Mouse (Mus musculus) heart, postnatal 0 days (tissue): ENCODE data around the gene Clic1. TPM values are rescaled to one million over a fixed set of nuclear protein-coding genes. Genes with fewer than 3 reads are reported as not detected.

ENCODE experiments used
- ATAC-seq: fragments of 200-750 bp; cut with Nextera tagmentation; 2 replicates; pipeline ENCODE4 v1.8.0; 2017; ENCODE audit warnings: low read depth, moderate number of reproducible peaks, moderate library complexity; ENCODE audit not compliant: insufficient read depth
- DNase-seq: peaks from one replicate; pipeline ENCODE4 v3.0.0-alpha.2; 2016; ENCODE audit warnings: low spot score
- H3K27ac ChIP-seq: fragments of 300-500 bp; sonication (generic); 2 replicates; pipeline ENCODE4 v1.5.1; 2014; ENCODE audit warnings: low read depth, mild to moderate bottlenecking
- H3K27me3 ChIP-seq: fragments of 300-500 bp; sonication (generic); 2 replicates; pipeline ENCODE4 v1.6.1; 2014; ENCODE audit warnings: low read length, mixed read lengths; ENCODE audit not compliant: control insufficient read depth, insufficient read depth
- H3K36me3 ChIP-seq: fragments of 300-500 bp; sonication (generic); replicated peaks from 2 replicates; pipeline ENCODE4 v1.6.1; 2014; ENCODE audit warnings: low read length, mixed read lengths; ENCODE audit not compliant: control insufficient read depth, insufficient read depth
- H3K4me1 ChIP-seq: fragments of 300-500 bp; sonication (generic); 2 replicates; pipeline ENCODE4 v1.6.1; 2014; ENCODE audit warnings: antibody characterized with exemption; ENCODE audit not compliant: control insufficient read depth, insufficient read depth
- H3K4me2 ChIP-seq: fragments of 300-500 bp; sonication (generic); 2 replicates; pipeline ENCODE4 v1.6.1; 2014; ENCODE audit warnings: low read depth, mild to moderate bottlenecking, low read length, moderate library complexity
- H3K4me3 ChIP-seq: fragments of 300-500 bp; sonication (generic); 2 replicates; pipeline ENCODE4 v1.5.1; 2014; ENCODE audit warnings: low read depth, low read length
- H3K9ac ChIP-seq: fragments of 300-500 bp; sonication (generic); replicated peaks from 2 replicates; pipeline ENCODE4 v1.6.1; 2014; ENCODE audit warnings: low read depth, low read length, mixed read lengths
- H3K9me3 ChIP-seq: fragments of 300-500 bp; sonication (generic); replicated peaks from 2 replicates; pipeline ENCODE4 v1.6.1; 2016; ENCODE audit warnings: low read length; ENCODE audit not compliant: control insufficient read depth
- CTCF ChIP-seq: IDR thresholded peaks from 2 replicates; pipeline ENCODE4 v1.5.1; 2016; ENCODE audit warnings: antibody characterized with exemption, control low read depth, low read depth
- EP300 ChIP-seq: IDR thresholded peaks from 2 replicates; pipeline ENCODE4 v1.6.1; 2016; ENCODE audit warnings: antibody characterized with exemption, low read depth
- WGBS: fragments of 180-500 bp; shearing (Covaris S2); extraction: QIAGEN DNeasy Blood & Tissue Kit; methylation state at CpG from one replicate; pipeline ENCODE4 v1.1.7; 2014; 5-methylcytosine and 5-hydroxymethylcytosine counted together
- polyA plus RNA-seq: library from polyadenylated mRNA; unstranded; fragments of >200 nt; fragmentation: Nextera tagmentation; extraction: Ambion mirVana; gene quantifications from 2 replicates; pipeline ENCODE4 v1.2.1, GENCODE M21; 2015
- total RNA-seq: library from RNA; depleted of rRNA; stranded (reverse); fragments of >200 nt; gene quantifications from 2 replicates; pipeline ENCODE4 v1.2.3, GENCODE M21; 2014; ENCODE audit warnings: low replicate concordance

The Clic1 gene
- total and polyA plus RNA-seq, 2 experiments from 2014 or later = 194 to 205 TPM

DNA sequence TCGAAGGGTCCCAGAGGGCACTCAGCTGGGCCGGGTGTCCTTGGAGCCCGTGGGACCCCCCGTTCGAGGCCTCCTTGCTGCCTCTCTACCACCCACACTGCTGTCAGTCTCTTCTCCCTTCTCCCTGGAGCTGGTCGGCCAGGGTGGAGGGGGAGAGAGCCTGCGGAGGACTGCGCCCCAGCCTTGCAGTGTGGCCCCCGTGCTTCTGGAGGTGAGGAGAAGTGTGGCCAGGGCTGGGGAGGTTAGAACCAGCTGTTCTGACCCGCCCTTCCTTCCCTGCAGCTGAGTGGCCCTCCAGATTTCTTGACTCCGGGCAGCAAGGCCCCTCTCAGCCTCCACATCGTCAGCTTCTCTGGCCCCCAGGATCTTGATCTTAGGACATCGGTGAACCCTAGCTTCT, 25.5 kb upstream of the Clic1 start:
- TF ChIP-seq CTCF = no peak
- TF ChIP-seq EP300 = no peak
- Histone ChIP-seq H3K27me3 (0 out of 2 replicates have a peak, but pooled peaks cover 3% of the 10 kb centered on the region), H3K4me3 (no peak overlapping the region), H3K36me3 (no peaks in the 10 kb centered on the region), H3K4me2 (no peak overlapping the region), H3K9ac (no peak overlapping the region), H3K9me3 (no peaks in the 10 kb centered on the region), H3K4me1 (no peaks in the 10 kb centered on the region; the same call in 1 of the 2 replicates), H3K27ac (no peak overlapping the region)
- ATAC-seq (no peak), DNase-seq (no peak)
- WGBS = 54% methylated on average over 8 of the region's 13 CpGs

DNA sequence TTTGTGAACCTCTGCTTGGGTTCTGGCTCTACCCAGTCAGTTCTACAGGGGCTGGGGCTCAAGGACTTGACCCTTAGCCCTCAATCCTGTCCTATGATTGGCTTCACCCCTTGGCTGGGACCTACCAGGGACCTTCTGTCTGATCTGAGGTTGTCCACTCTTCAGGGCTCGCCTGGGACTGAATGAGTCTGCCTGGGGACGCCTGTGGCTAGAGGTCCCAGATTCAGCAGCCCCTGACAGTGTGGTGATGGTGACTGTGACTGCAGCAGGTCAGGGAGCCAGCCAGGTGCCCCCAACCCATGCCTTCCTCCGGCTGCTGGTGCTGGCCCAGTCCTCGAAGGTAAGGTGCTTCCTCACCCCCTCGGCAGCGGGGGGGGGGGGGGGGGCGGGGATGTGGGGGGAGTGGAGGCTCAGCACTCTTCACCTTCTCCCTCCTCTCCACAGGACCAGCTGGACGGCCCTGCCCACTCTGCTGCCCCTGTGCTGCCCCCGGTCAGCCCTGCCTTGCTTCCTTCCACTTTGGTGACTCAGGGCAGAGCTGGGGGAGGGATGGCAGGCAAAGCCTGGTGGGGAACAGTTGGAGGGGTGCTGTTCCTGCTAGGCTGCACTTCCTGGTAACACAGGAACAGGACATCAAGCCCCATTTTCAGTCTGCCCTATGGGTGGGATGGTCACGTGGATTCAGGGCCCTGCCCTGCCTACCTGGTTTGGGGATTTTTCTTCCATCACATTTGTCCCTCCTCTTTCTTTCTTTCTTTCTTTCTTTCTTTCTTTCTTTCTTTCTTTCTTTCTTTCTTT, 24.9 kb upstream of the Clic1 start:
- H3K9me3 ChIP-seq = no peaks in the 10 kb centered on the region
- no peak overlapping the region for H3K9ac ChIP-seq
- no peak overlapping the region for H3K4me3 ChIP-seq
- 57% methylated on average over 7 of the region's 10 CpGs for WGBS
- no peak for DNase-seq
- no peak overlapping the region for H3K27ac ChIP-seq
- no peak for TF ChIP-seq EP300
- TF ChIP-seq CTCF = no peak
- no peak overlapping the region for H3K4me2 ChIP-seq
- no peak for ATAC-seq
- no peaks in the 10 kb centered on the region for H3K36me3 ChIP-seq
- 0 out of 2 replicates have a peak, but pooled peaks cover 3% of the 10 kb centered on the region for H3K27me3 ChIP-seq
- H3K4me1 ChIP-seq = no peaks in the 10 kb centered on the region; the same call in 1 of the 2 replicates

DNA sequence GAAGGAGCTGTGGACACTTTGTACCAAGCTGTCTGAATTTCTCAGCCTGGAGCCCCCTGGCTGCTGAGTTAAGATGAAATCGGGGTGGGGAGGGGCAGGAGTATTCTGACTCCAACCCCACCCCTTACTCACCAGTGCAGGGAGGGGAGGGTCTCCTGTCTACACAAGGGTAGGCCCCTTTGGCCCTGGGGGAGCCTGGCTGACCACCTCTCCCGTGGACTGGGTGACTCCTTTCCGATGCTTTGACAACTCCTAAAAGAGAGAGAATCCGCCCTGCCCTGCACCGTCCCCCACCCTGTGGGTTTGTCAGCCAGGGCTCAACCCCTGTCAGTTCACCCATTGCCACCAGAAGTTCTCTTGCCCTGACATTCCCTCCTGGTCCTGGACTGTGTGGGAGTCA, 23.6 kb upstream of the Clic1 start:
- ATAC-seq (no peak), DNase-seq (no peak)
- no peak overlapping the region for H3K9ac ChIP-seq
- 0 out of 2 replicates have a peak, but pooled peaks cover 3% of the 10 kb centered on the region for H3K27me3 ChIP-seq
- H3K36me3 ChIP-seq = no peaks in the 10 kb centered on the region
- no peak overlapping the region for H3K27ac ChIP-seq
- no peak overlapping the region for H3K4me3 ChIP-seq
- no peaks in the 10 kb centered on the region; the same call in 1 of the 2 replicates for H3K4me1 ChIP-seq
- no peaks in the 10 kb centered on the region for H3K9me3 ChIP-seq
- H3K4me2 ChIP-seq = no peak overlapping the region
- TF ChIP-seq EP300 (no peak), CTCF (no peak)
- WGBS = 81% methylated on average over 5 of the region's 5 CpGs

DNA sequence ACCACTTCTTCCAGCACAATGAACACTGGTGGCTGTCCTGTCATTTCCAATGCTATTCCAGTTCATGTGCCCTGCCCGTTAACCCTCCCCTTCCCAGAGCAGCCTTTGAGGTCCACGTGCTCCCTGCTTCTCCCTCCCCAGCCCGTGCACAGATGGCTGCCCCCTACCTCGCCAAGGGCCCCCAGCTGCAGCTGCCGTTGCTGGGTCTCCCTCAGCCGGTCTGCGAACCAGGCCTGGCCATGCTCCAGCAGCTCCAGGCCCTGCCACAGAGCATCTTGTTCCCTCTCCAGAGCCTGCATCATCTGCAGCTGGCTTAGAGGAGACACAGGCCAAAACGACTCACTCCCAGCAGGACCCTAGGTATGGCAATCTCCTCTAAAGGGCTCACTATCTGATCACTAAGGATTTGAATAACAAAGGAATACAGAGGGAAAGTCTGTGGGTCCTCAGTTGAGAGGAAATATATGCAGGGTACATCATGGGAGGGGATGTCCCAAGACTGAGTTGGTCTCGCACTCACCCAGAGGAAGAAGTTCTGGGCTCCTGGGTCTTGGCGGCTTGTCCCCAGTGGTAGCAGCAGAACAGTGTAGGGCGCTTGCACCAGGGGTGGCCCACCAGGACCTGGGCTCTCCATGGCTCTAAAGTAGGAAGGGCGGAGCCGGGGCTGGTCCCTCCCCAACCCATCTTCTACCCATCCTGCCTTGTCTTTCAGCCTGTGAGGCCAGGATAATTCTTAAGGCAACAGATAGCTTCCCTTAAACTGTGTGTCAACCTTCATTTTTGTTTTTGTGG, 22.3 kb upstream of the Clic1 start, which contains the start of gene Sapcd1:
Gene Sapcd1 (minus strand): TSS at position 740 of the 792 bp plus-strand sequence.
- Histone ChIP-seq H3K4me2 (no peak within 1 kb of the TSS), H3K4me1 (no peaks in the 10 kb centered on the region), H3K9ac (no peak within 1 kb of the TSS), H3K9me3 (no peaks in the 10 kb centered on the region), H3K27ac (no peak within 1 kb of the TSS), H3K36me3 (no peaks in the 10 kb centered on the region), H3K27me3 (0 out of 2 replicates have a peak, but pooled peaks cover 3% of the 10 kb centered on the region), H3K4me3 (no peak within 1 kb of the TSS)
- ATAC-seq (no peak; the same call in 1 of the 2 replicates), DNase-seq (no peak)
- no peak for TF ChIP-seq EP300
- no peak for TF ChIP-seq CTCF
- 42% methylated on average over 13 of the region's 13 CpGs for WGBS

DNA sequence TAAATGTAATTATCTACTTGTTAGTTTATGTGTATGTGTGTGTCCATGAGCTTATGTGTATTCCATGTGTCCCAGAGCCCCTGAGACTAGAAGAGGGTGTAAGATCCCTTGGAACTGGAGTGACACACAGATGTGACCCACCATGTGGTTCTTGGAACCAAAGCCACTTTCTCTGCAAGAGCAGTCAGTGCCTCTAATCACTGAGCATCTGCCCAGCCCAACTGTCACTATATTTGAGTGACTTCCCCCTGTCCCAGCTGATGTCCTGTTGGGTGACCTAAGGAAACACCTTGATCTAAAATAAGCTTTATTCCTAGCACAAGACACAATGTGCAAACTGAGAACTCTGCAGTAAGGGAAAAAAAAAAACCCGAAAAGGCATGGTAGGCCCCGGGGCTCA, 21.5 kb upstream of the Clic1 start:
- ATAC-seq = no peak
- Histone ChIP-seq H3K9ac (no peak overlapping the region), H3K9me3 (no peaks in the 10 kb centered on the region), H3K4me3 (no peak overlapping the region), H3K4me2 (no peak overlapping the region), H3K4me1 (no peaks in the 10 kb centered on the region), H3K36me3 (no peaks in the 10 kb centered on the region), H3K27me3 (0 out of 2 replicates have a peak, but pooled peaks cover 3% of the 10 kb centered on the region), H3K27ac (no peak overlapping the region)
- 62% methylated on average over 2 of the region's 2 CpGs for WGBS
- DNase-seq = no peak
- no peak for TF ChIP-seq CTCF
- TF ChIP-seq EP300 = no peak
